Mouse (Mus musculus) layer of hippocampus, postnatal 25 days (tissue): ENCODE measurements around the gene Adtrp. TPM values are rescaled to one million over a fixed set of nuclear protein-coding genes. Genes with fewer than 3 reads are reported as not detected.
A peak's percentile ranks its signal among the peaks of the same experiment; 100 is the strongest.

Experiments
- DNase-seq, 2 experiments: peaks; one replicate each; pipeline ENCODE4 v3.0.0; 2022; ENCODE audit warnings: mixed read lengths in 2 of 2, low spot score in 1 of 2; ENCODE audit errors: extremely low spot score in 1 of 2
- total RNA-seq, 2 experiments: library from RNA; stranded (reverse); gene quantifications; 2 replicates each; pipeline ENCODE4 v1.2.3; 2021

Adtrp gene
- total RNA-seq, 2 experiments from 2014 or later, result 0.52 TPM; not detected in 1

- DNase-seq, result no peak
Observed at GRCm38 (mm10) chr13:41833614-41834139, 13.8 kb downstream of the Adtrp start.

- DNase-seq, result no peak
Observed at GRCm38 (mm10) chr13:41828296-41828754, 19.2 kb downstream of the Adtrp start.

GRCm38 (mm10) chr13:41827581-41827980 is 19.9 kb downstream of the Adtrp start:
- no peak for DNase-seq

- DNase-seq, result no peak
Observed at GRCm38 (mm10) chr13:41825379-41825966, 22.0 kb downstream of the Adtrp start.

- DNase-seq, result no peak
Observed at GRCm38 (mm10) chr13:41823077-41823476, 24.4 kb downstream of the Adtrp start.

- peak in 1 of 2 experiments; percentile 23 for DNase-seq
Observed at GRCm38 (mm10) chr13:41822617-41823016, 24.9 kb downstream of the Adtrp start.

GRCm38 (mm10) chr13:41822091-41822490 is 25.4 kb downstream of the Adtrp start:
- no peak for DNase-seq

GRCm38 (mm10) chr13:41820947-41821346 is 26.5 kb downstream of the Adtrp start:
- no peak for DNase-seq

GRCm38 (mm10) chr13:41819918-41820317 is 27.6 kb downstream of the Adtrp start:
- peak in 1 of 2 experiments; percentile 14 for DNase-seq

- DNase-seq, result no peak
Observed at GRCm38 (mm10) chr13:41819484-41819883, 28.0 kb downstream of the Adtrp start.

GRCm38 (mm10) chr13:41817583-41817982 is 29.9 kb downstream of the Adtrp start:
- DNase-seq, result no peak

- DNase-seq, result no peak
Observed at GRCm38 (mm10) chr13:41816643-41817042, 30.8 kb downstream of the Adtrp start.

- no peak for DNase-seq
Observed at GRCm38 (mm10) chr13:41810776-41811175, 36.7 kb downstream of the Adtrp start.

GRCm38 (mm10) chr13:41807815-41808214 is 39.7 kb downstream of the Adtrp start:
- DNase-seq, result no peak

GRCm38 (mm10) chr13:41807300-41807699 is 40.2 kb downstream of the Adtrp start:
- DNase-seq, result no peak

GRCm38 (mm10) chr13:41805138-41805820 is 42.2 kb downstream of the Adtrp start:
- DNase-seq, result no peak

- no peak for DNase-seq
Observed at GRCm38 (mm10) chr13:41803656-41804265, 43.7 kb downstream of the Adtrp start.

GRCm38 (mm10) chr13:41801177-41801636 is 46.3 kb downstream of the Adtrp start:
- peak; percentile 42 to 55 for DNase-seq

GRCm38 (mm10) chr13:41792849-41793248 is 54.6 kb downstream of the Adtrp start:
- DNase-seq, result no peak

- DNase-seq, result no peak
Observed at GRCm38 (mm10) chr13:41787863-41788536, 59.5 kb downstream of the Adtrp start.

- DNase-seq, result no peak
Observed at GRCm38 (mm10) chr13:41786640-41787039, 60.8 kb downstream of the Adtrp start.
